Mouse (Mus musculus) cerebellum, adult 2 months (tissue): ENCODE data around the gene Plcb3.

Experiments used
- CTCF ChIP-seq: fragments of 200-500 bp; IDR thresholded peaks from 2 replicates; pipeline ENCODE4 v1.5.1; 2011; ENCODE audit warnings: low read depth, mild to moderate bottlenecking, control low read depth, low read length, moderate library complexity, borderline replicate concordance; ENCODE audit not compliant: insufficient read depth
- POLR2A ChIP-seq: fragments of 200-500 bp; IDR thresholded peaks from 2 replicates; pipeline ENCODE4 v1.6.1; 2011; ENCODE audit warnings: low read length, control low read depth, borderline replicate concordance; ENCODE audit not compliant: insufficient read depth

GRCm38 (mm10) chr19:6980381-6981093 lies 4.3 kb upstream of the Plcb3 start, which contains the start of gene Fkbp2:
- no peak for TF ChIP-seq CTCF
- TF ChIP-seq POLR2A: peak; percentile 96
